18 mouse cellular contexts compared by ENCODE assay signal in the genomic region with DNA sequence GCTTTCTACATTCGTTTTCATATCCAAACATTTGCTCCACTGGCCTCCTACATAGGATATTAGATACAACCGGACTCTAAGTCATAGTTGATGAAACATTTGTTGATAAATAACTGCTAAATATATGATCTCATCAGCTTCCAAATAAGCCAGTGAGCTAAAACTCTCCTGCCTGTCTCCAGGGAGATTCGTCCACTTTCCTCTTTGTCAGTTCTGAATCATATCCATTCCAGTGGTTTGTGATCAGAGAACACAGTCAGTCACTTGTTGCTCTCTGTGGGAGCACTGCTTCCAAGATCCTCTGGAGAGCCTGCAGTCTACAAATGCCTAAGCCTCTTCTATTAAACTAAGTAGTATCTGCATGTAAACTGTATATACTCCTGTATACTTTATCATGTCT. TPM values are rescaled to one million over a fixed set of nuclear protein-coding genes. Genes with fewer than 3 reads are reported as not detected.
"Had no signal": no experiment of that assay in that cellular context is flagged by ENCODE, and none has a peak within 500 bp of the region (broad histone marks: within the 10 kb centered on the region; RNA-seq: fewer than 3 reads in every experiment).

No protein-coding gene starts in this region.

- H3K4me2 ChIP-seq: neural tube, embryonic 13.5 days; neural tube, embryonic 15.5 days; stomach, embryonic 15.5 days had no signal

- H3K27me3 ChIP-seq: neural tube, embryonic 13.5 days; neural tube, embryonic 15.5 days; stomach, embryonic 15.5 days had no signal

- H3K9ac ChIP-seq: neural tube, embryonic 13.5 days; neural tube, embryonic 15.5 days; stomach, embryonic 15.5 days had no signal

- H3K27ac ChIP-seq: neural tube, embryonic 13.5 days; neural tube, embryonic 15.5 days; stomach, embryonic 15.5 days; stomach, postnatal 0 days had no signal

- H3K4me1 ChIP-seq: neural tube, embryonic 13.5 days; neural tube, embryonic 15.5 days; stomach, embryonic 15.5 days had no signal

- DNase-seq: retina, postnatal 1 day; right cerebral cortex, adult 18-20 months; right cerebral cortex, postnatal 14 days; right cerebral cortex, postnatal 25 days; right cerebral cortex, postnatal 4 days; spleen, adult 18-20 months; thymus, adult 18-20 months; thymus, adult 2 months; thymus, postnatal 14 days; thymus, postnatal 25 days; thymus, postnatal 4 days had no signal

- H3K9me3 ChIP-seq: neural tube, embryonic 13.5 days; neural tube, embryonic 15.5 days; stomach, embryonic 15.5 days had no signal

- H3K4me3 ChIP-seq: neural tube, embryonic 13.5 days; neural tube, embryonic 15.5 days; stomach, embryonic 15.5 days had no signal

RNA-seq across cellular contexts. Expression of gene Cyp2c23, which starts 31.2 kb away (rescaled TPM):
- total RNA-seq: neutrophil, adult 5-6 weeks had no signal
- polyA plus RNA-seq: neural tube, embryonic 13.5 days; neural tube, embryonic 14.5 days; neural tube, embryonic 15.5 days; spleen, adult 2 months; thymus, adult 2 months had no signal
